Mouse (Mus musculus) myocyte (in vitro differentiated cells): ENCODE results near the gene Ppib. TPM values are rescaled to one million over a fixed set of nuclear protein-coding genes. Genes with fewer than 3 reads are reported as not detected.

Source experiments
- H3K27me3 ChIP-seq: one replicate; pipeline ENCODE4 v1.6.1; 2011; ENCODE audit not compliant: control insufficient read depth, insufficient read depth, insufficient read length
- H3K36me3 ChIP-seq: one replicate; pipeline ENCODE4 v1.6.1; 2011; ENCODE audit not compliant: control insufficient read depth, insufficient read depth
- H3K4me2 ChIP-seq: one replicate; pipeline ENCODE4 v1.6.1; 2011; ENCODE audit warnings: low read depth, control low read depth
- H3K4me3 ChIP-seq: one replicate; pipeline ENCODE4 v1.5.1; 2011; ENCODE audit warnings: mild to moderate bottlenecking, control low read depth, moderate library complexity
- H3K79me2 ChIP-seq: one replicate; pipeline ENCODE4 v1.6.1; 2011; ENCODE audit not compliant: control insufficient read depth, insufficient read depth
- H3ac ChIP-seq: one replicate; pipeline ENCODE4 v1.6.1; 2011; ENCODE audit not compliant: control insufficient read depth, insufficient read length
- CEBPB ChIP-seq: IDR thresholded peaks from 2 replicates; pipeline ENCODE4 v1.6.1; 2011; ENCODE audit warnings: mild to moderate bottlenecking, moderate library complexity; ENCODE audit not compliant: poor library complexity, insufficient read depth, severe bottlenecking
- E2F4 ChIP-seq: IDR thresholded peaks from one replicate; pipeline ENCODE4 v1.6.1; 2011; ENCODE audit warnings: mild to moderate bottlenecking, control low read depth, moderate library complexity; ENCODE audit not compliant: insufficient read depth
- MAX ChIP-seq: IDR thresholded peaks from one replicate; pipeline ENCODE4 v1.6.1; 2011; ENCODE audit warnings: low read depth, mild to moderate bottlenecking, control low read depth
- MYOD1 ChIP-seq, 3 experiments: IDR thresholded peaks; one replicate each; pipeline ENCODE4 v1.6.1; 2011; ENCODE audit warnings: control low read depth in 2 of 3, low read depth in 2 of 3, mild to moderate bottlenecking in 2 of 3, moderate library complexity in 1 of 3; ENCODE audit not compliant: insufficient read length in 2 of 3, control insufficient read depth in 1 of 3
- MYOG ChIP-seq, 3 experiments: IDR thresholded peaks; one replicate each; pipeline ENCODE4 v1.6.1; 2011; ENCODE audit warnings: control low read depth in 2 of 3, low read depth in 2 of 3, mild to moderate bottlenecking in 2 of 3; ENCODE audit not compliant: insufficient read length in 2 of 3, control insufficient read depth in 1 of 3, insufficient read depth in 1 of 3
- POLR2A ChIP-seq: IDR thresholded peaks from one replicate; pipeline ENCODE4 v1.6.1; 2011; ENCODE audit warnings: low read depth, mild to moderate bottlenecking, control low read depth, moderate library complexity; ENCODE audit not compliant: insufficient read length
- POLR2AphosphoS2 ChIP-seq: IDR thresholded peaks from one replicate; pipeline ENCODE4 v1.6.1; 2011; ENCODE audit warnings: low read depth, control low read depth; ENCODE audit not compliant: insufficient read length
- REST ChIP-seq: IDR thresholded peaks from one replicate; pipeline ENCODE4 v1.6.1; 2011; ENCODE audit warnings: mild to moderate bottlenecking, control low read depth, moderate library complexity; ENCODE audit not compliant: insufficient read depth, insufficient read length
- SRF ChIP-seq: IDR thresholded peaks from one replicate; pipeline ENCODE4 v1.6.1; 2011; ENCODE audit warnings: low read depth; ENCODE audit not compliant: control insufficient read depth, insufficient read length
- TCF12 ChIP-seq: IDR thresholded peaks from one replicate; pipeline ENCODE4 v1.6.1; 2011; ENCODE audit warnings: mild to moderate bottlenecking, control low read depth; ENCODE audit not compliant: poor library complexity, insufficient read depth, severe bottlenecking
- TCF3 ChIP-seq: IDR thresholded peaks from one replicate; pipeline ENCODE4 v1.6.1; 2011; ENCODE audit warnings: low read depth, control low read depth; ENCODE audit not compliant: insufficient read length
- USF1 ChIP-seq: IDR thresholded peaks from one replicate; pipeline ENCODE4 v1.6.1; 2011; ENCODE audit warnings: low read depth, mild to moderate bottlenecking, control low read depth, moderate library complexity
- polyA plus RNA-seq: library from polyadenylated mRNA; unstranded; fragments of >200 nt; fragmentation: generic; extraction: Trizol; gene quantifications from one replicate; pipeline ENCODE4 v1.2.1, GENCODE M21; 2012; ENCODE audit warnings: missing spikeins

Ppib gene
- polyA plus RNA-seq, 1 experiment: 651 TPM

DNA sequence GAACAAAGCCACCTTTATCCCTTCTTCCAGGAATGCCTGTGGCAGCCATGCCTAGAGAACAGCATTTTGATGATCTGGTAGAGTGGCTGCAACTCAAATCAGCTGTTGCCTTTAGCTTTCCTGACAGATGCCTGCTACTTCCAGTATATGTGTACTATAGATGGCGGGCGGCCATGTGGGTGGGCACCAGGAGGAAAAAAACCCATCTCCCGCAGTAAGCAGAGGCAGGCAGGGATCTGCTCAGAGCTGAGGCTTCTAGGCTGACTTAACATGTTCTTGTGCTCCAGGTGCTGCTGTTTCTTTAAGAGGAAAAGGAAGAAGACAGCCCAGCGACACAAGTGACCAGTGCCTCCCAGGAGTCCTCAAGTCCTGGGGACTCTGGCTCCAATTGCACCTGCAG is 20.7 kb upstream of the Ppib start:
- Histone ChIP-seq H3K79me2 (no peaks in the 10 kb centered on the region), H3K27me3 (no peaks in the 10 kb centered on the region), H3K4me2 (no peak overlapping the region), H3K4me3 (no peak overlapping the region), H3ac (no peak overlapping the region), H3K36me3 (peaks cover 12% of the 10 kb centered on the region)
- no peak for TF ChIP-seq MYOD1 (IDR thresholded peaks at IDR 0.05; ENCODE audit: control insufficient read depth in 1 of 3, insufficient read length in 2 of 3, low read depth in 2 of 3)
- no peak for TF ChIP-seq POLR2AphosphoS2
- no peak for TF ChIP-seq SRF
- no peak for TF ChIP-seq MYOG (IDR thresholded peaks at IDR 0.05; ENCODE audit: control insufficient read depth in 1 of 3, insufficient read depth in 1 of 3, insufficient read length in 2 of 3, low read depth in 2 of 3)
- TF ChIP-seq E2F4: no peak

DNA sequence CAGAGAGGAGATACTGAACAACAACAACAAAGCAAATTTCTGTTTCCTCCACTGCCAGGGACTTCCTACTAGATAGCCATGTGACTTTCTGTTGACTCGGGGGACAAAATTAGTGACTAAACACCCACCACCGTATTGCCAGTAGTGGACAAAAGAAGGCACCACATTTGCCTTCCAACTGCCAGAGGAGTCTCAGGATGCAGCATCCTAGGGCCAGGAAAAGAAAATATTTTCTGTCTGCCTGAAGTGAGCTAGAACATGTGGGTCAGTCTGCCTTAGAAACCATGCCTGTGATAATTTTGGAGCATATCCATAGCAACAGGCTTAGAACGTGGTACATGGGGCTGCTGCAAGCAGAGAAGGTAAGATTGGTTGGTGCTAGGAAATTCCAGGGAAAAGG is 19.2 kb upstream of the Ppib start:
- Histone ChIP-seq H3K79me2 (no peaks in the 10 kb centered on the region), H3K36me3 (peaks cover 12% of the 10 kb centered on the region), H3K4me3 (no peak overlapping the region), H3ac (no peak overlapping the region), H3K4me2 (no peak overlapping the region), H3K27me3 (no peaks in the 10 kb centered on the region)
- TF ChIP-seq TCF3: no peak
- no peak for TF ChIP-seq POLR2AphosphoS2
- no peak for TF ChIP-seq MAX
- TF ChIP-seq SRF: no peak
- no peak for TF ChIP-seq TCF12
- no peak for TF ChIP-seq MYOG (IDR thresholded peaks at IDR 0.05; ENCODE audit: control insufficient read depth in 1 of 3, insufficient read depth in 1 of 3, insufficient read length in 2 of 3, low read depth in 2 of 3)
- no peak for TF ChIP-seq USF1
- no peak for TF ChIP-seq REST
- TF ChIP-seq E2F4: no peak
- TF ChIP-seq POLR2A: no peak
- TF ChIP-seq MYOD1 (IDR thresholded peaks at IDR 0.05; ENCODE audit: control insufficient read depth in 1 of 3, insufficient read length in 2 of 3, low read depth in 2 of 3): no peak
- no peak for TF ChIP-seq CEBPB

DNA sequence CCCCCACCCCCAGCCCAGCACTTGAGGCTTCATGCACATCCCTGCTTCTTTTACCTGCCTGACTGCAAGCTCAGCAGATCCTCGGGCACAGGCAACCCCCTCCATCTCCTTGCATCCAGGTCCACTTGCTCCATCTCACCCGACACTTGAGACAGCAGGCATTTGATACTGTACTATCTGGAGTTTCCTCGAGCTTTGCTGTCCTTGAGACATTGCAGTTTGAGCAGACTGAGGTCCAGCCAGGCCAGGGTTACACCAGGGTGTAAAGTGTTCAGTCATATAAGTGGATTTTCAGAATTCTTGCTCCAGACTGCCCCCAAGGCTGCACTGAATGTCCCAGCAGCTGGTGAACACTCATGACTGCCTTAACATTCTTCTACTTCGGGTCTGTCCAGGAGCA is 17.7 kb upstream of the Ppib start:
- Histone ChIP-seq H3K4me3 (no peak overlapping the region), H3K27me3 (no peaks in the 10 kb centered on the region), H3K4me2 (no peak overlapping the region), H3K79me2 (no peaks in the 10 kb centered on the region), H3K36me3 (peaks cover 12% of the 10 kb centered on the region), H3ac (no peak overlapping the region)
- TF ChIP-seq USF1: no peak
- no peak for TF ChIP-seq TCF12
- no peak for TF ChIP-seq CEBPB
- TF ChIP-seq MAX: no peak
- TF ChIP-seq TCF3: no peak

DNA sequence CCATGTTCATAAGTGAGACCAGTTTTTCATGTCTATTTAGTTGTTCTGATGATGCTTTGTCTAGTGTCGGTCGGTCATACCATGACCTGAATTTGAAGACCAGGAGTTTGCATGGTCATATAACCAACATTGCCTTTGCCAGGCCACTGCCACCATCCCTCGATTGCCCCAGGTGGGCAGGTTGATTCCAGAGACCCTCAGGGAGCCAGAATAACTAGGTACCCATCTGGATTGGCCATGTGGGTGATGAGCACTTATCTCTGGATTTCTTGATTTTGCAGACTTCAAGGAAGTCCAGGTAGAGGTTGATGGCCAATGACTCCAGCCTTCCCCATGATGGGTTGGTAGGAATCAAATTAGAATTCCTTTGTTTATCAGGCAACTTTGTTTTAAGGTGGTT is 16.8 kb upstream of the Ppib start:
- Histone ChIP-seq H3K4me3 (no peak overlapping the region), H3K27me3 (no peaks in the 10 kb centered on the region), H3K36me3 (peaks cover 12% of the 10 kb centered on the region), H3K4me2 (no peak overlapping the region), H3K79me2 (no peaks in the 10 kb centered on the region), H3ac (no peak overlapping the region)
- TF ChIP-seq POLR2A (no peak), MYOD1 (IDR thresholded peaks at IDR 0.05; ENCODE audit: control insufficient read depth in 1 of 3, insufficient read length in 2 of 3, low read depth in 2 of 3) (no peak), MYOG (IDR thresholded peaks at IDR 0.05; ENCODE audit: control insufficient read depth in 1 of 3, insufficient read depth in 1 of 3, insufficient read length in 2 of 3, low read depth in 2 of 3) (no peak), TCF3 (no peak), POLR2AphosphoS2 (no peak), TCF12 (no peak), USF1 (no peak)

DNA sequence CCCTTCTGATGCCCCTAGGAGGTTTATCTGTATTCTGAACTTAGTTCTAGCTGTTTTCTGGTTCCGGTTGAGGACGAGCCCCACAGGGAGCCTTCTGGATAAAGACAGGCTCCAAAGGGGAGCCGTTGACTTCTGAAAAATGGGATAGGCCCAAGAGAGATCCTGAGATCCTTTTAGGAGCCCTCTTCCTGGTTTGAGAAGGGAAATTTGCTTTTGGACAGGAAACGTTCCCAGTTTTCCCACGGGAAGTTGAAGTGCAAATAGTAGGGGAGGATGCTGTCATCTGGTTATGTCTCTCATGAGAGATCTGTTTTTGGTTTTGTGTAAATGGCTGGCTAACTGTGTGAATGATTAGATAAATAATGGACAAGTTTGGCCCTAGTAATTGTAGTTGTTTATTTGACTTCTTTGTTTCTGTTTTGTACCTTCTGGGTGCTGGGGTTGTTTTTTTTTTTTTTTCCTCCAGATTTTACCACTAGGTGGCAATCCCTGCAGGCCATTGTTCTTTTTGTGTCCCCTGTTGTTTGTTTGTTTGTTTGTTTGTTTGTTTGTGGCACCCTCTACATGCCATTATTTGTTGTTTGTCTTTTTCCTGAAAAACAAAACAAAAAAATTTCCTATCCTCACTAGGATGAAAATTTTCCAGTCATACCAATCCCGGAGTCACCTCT is 10.0 kb upstream of the Ppib start:
- Histone ChIP-seq H3ac (no peak overlapping the region), H3K36me3 (no peaks in the 10 kb centered on the region), H3K27me3 (no peaks in the 10 kb centered on the region), H3K4me2 (no peak overlapping the region), H3K79me2 (no peaks in the 10 kb centered on the region), H3K4me3 (no peak overlapping the region)
- TF ChIP-seq MAX: no peak
- no peak for TF ChIP-seq MYOD1 (IDR thresholded peaks at IDR 0.05; ENCODE audit: control insufficient read depth in 1 of 3, insufficient read length in 2 of 3, low read depth in 2 of 3)
- no peak for TF ChIP-seq POLR2AphosphoS2

DNA sequence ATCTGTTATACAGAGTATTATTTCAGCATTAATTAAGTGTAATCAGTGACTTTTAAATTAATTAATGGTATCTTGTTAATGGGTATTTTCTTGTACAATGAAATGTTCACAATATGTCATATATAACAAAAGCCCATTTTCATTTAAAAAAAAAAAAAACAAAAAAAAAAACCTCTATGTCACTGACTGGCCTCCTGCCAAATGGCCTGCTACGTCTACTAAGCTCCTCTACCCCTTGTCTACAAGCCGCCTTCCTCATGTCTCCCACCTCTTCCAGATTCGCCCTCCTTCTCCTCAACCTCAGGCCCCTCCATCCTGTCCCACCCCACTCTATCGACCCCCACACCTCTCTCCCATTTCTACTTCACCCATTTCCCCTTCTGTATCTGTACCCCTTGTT is 8.5 kb upstream of the Ppib start:
- TF ChIP-seq MAX: no peak
- no peak for TF ChIP-seq TCF12
- no peak for TF ChIP-seq POLR2AphosphoS2
- TF ChIP-seq CEBPB: no peak
- no peak for TF ChIP-seq E2F4
- no peak for TF ChIP-seq TCF3
- TF ChIP-seq SRF: no peak
- no peak for TF ChIP-seq MYOG (IDR thresholded peaks at IDR 0.05; ENCODE audit: control insufficient read depth in 1 of 3, insufficient read depth in 1 of 3, insufficient read length in 2 of 3, low read depth in 2 of 3)
- no peak for TF ChIP-seq POLR2A
- TF ChIP-seq REST: no peak
- TF ChIP-seq MYOD1 (IDR thresholded peaks at IDR 0.05; ENCODE audit: control insufficient read depth in 1 of 3, insufficient read length in 2 of 3, low read depth in 2 of 3): no peak
- no peak for TF ChIP-seq USF1
- Histone ChIP-seq H3K79me2 (no peaks in the 10 kb centered on the region), H3K4me3 (no peak overlapping the region)

More for the DNA sequence above, 8.5 kb upstream of the Ppib start:
- Histone ChIP-seq H3ac (no peak overlapping the region), H3K27me3 (no peaks in the 10 kb centered on the region), H3K36me3 (no peaks in the 10 kb centered on the region), H3K4me2 (no peak overlapping the region)
